Mouse (Mus musculus): ENCODE data around the gene Por. TPM values are rescaled to one million over a fixed set of nuclear protein-coding genes. Genes with fewer than 3 reads are reported as not detected.
A peak's percentile ranks its signal among the peaks of the same experiment; 100 is the strongest.

Gene Por
- total RNA-seq (2017), result 51.2 to 59.0 TPM (median 57.1 TPM) in 3 replicates

DNA sequence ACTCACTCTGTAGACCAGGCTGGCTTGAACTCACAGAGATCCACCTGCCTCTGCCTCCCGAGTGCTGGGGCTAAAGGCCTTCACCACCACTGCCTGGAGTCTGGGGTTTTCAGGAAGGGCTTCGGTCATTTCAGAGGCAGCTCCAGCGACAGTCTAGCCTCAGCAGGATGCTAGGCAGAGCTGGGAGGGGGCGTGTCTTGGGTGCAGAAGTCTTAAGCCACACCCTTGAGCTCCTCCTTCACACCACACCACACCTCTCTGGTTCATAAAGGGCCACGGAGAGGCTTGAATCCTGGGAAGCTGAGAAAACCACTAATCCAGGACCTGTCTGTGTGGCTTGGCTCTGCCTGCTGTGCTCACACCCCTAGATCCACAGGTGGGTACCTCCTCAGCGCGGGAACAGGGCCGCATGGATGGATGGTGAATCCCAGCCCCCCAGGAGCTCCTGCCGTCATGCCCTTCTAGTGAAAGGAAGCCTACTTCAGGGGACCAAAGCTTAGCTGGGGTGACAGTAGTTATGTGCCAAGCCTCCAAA lies at the start of gene Por:
Gene Por, plus strand, starts transcription at position 293 of the 535 bp plus-strand sequence.
- ATAC-seq (replicated peaks; ENCODE audit: insufficient number of reproducible peaks, low FRiP score, low TSS enrichment, poor library complexity, severe bottlenecking), result peak; percentile 83

- ATAC-seq (replicated peaks; ENCODE audit: insufficient number of reproducible peaks, low FRiP score, low TSS enrichment, poor library complexity, severe bottlenecking), result no peak
Measured at GRCm38 (mm10) chr5:135620526-135620925, 49.3 kb upstream of the Por start.

DNA sequence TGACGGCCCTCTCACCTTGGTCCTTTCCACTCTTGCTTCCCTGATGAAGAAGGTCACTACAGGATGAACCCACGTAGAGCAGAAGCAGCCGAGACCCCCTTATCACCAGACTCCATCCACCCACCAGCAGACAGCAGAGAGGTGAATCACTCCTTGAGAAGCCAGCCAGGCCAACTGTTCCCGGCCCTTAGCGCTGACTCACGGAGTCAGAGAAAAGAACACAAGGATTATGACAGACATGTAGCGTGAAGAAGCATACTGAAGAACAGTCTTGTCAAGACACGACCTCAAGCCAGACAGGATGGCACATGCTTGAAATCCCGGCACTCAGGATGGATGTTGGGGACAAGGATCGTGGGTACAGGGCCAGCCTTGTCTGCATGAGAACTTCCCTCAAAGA lies 48.1 kb upstream of the Por start:
- ATAC-seq (replicated peaks; ENCODE audit: insufficient number of reproducible peaks, low FRiP score, low TSS enrichment, poor library complexity, severe bottlenecking), result no peak

DNA sequence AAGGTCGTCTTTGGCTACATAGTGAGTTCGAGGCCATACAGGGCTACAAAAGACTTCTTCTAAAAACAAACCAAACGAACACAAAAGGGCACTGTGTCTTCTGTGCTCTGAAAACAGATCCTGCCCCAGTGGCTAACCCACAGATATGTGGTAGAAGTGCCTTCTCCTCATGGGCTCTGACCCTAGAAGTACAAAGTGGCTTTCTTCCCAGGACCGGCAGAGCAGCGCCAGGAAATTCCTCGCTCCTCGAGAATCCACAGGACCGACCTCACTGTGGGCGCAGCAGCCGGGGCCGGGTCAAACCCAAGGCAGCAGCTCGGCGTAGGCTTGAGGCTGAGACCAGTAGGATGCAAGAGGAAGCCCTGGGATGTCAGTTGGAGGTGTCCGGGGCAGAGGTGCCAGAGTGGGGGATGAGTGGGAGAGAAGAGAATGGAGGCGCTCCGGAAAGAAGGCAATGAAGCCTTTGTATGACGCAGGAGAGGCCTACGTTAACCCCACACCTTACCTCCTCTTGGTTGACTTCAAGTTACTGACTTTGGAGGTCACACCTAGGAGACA lies 46.7 kb upstream of the Por start:
- no peak for ATAC-seq (replicated peaks; ENCODE audit: insufficient number of reproducible peaks, low FRiP score, low TSS enrichment, poor library complexity, severe bottlenecking)

DNA sequence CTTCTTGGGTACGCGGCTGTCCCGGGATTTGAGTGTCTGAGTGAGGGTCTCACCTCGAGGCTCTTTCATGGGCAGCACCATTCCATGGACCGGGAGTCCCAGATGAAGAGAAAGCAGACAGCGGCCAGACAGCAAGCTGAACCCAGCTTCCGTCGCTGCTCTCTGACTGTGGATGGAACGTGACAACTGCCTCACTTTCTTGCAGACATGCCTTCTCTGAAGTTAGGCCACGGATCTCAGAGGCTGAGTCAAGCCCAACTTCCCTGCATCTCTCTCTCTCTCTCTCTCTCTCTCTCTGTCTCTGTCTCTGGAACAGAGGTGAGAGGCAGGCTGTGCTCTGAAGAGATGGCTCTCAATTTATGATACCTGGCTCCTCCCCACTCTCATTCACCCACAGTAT lies 40.9 kb upstream of the Por start:
- no peak for ATAC-seq (replicated peaks; ENCODE audit: insufficient number of reproducible peaks, low FRiP score, low TSS enrichment, poor library complexity, severe bottlenecking)

DNA sequence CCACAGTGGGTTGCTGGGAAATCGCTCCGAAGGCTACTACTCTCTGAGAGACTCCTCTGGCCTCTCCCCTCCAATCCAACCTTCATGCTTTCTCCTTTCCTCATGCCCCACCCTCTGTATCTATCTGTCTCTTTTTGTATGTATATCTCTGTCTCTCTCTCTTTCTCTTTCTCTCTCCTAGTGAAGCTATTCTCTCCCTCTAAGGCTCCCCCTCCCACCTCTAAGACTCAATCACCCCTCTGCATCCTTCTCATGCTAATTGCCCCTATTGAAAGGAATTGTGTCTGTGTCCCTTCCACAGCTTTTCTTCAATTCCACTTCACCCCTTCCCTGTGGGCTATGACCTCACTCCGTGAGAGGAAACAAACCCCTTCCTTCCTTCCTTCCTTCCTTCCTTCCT lies 40.4 kb upstream of the Por start:
- no peak for ATAC-seq (replicated peaks; ENCODE audit: insufficient number of reproducible peaks, low FRiP score, low TSS enrichment, poor library complexity, severe bottlenecking)

DNA sequence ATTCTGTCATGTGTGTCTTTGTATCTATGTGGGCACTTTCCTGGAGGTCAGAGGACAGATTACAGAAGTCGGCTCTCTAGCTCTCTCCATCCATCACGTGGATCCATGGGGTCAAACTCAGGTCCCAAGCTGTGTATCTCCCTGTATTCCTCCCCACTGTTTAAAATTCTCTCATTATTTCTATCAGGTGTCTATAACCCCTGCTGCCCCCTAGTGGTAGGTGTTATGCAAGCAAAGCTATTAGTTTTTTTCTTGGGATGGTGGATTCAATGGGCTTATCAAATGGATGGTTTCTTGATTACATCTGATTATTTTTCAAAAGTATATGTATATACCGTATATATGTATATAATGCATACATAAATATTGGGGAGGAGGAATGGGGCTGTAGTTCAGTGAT lies 39.2 kb upstream of the Por start:
- ATAC-seq (replicated peaks; ENCODE audit: insufficient number of reproducible peaks, low FRiP score, low TSS enrichment, poor library complexity, severe bottlenecking), result 0 out of 2 replicates have a peak, but pooled peaks have one; percentile 36

DNA sequence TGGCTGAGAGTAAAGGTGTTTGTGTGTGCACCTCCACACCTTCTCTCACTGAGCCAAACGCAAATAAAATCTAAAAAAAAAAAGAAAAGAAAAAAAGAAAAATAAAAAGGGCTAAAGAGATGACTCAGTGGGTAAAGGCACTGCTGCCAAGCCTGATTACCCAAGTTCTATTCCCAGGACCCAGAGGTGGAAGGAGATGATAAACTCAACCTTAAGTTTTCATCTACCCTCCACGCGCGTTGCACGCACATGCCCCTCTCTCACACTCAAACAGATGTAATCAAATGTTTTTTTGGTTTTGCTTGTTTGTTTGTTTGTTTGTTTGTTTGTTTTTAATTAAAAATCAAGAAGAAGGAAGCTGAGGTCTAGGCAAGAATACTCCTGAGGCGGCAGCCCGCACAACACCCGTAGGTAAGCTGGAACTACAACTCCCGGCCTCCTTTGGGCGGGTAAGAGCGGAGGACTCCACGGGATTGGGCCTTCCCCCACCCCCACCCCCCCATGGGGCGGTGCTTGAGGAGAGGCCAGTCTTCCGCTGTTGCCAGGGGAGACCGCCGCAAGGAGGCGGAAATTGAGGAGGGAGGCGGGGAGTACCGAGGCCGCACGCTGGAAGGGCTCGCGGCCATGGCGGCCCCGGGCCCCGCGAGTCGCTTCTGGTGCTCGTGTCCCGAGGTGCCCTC lies 37.6 kb upstream of the Por start, which contains the start of gene Rhbdd2:
Gene Rhbdd2, plus strand, starts transcription at position 502 of the 680 bp plus-strand sequence.
- peak; percentile 97 for ATAC-seq (replicated peaks; ENCODE audit: insufficient number of reproducible peaks, low FRiP score, low TSS enrichment, poor library complexity, severe bottlenecking)

DNA sequence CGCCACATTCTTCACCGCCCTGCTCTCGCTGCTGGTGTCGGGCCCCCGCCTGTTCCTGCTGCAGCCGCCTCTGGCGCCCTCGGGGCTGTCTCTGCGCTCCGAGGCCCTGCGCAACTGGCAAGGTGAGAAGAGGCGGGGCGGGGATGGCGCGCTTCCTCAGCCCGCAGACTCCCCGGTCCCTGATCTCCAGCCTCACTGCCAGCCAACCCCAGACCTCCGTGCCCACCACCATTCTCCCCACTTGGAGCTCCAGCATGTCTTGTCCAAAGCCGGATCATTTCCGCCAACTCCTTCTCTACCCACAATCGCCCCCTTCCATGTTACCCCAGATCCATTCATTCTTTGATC lies 37.1 kb upstream of the Por start:
- ATAC-seq (replicated peaks; ENCODE audit: insufficient number of reproducible peaks, low FRiP score, low TSS enrichment, poor library complexity, severe bottlenecking), result 0 out of 2 replicates have a peak, but pooled peaks have one; percentile 41

GRCm38 (mm10) chr5:135639760-135640458 lies 29.9 kb upstream of the Por start:
- no peak for ATAC-seq (replicated peaks; ENCODE audit: insufficient number of reproducible peaks, low FRiP score, low TSS enrichment, poor library complexity, severe bottlenecking)

DNA sequence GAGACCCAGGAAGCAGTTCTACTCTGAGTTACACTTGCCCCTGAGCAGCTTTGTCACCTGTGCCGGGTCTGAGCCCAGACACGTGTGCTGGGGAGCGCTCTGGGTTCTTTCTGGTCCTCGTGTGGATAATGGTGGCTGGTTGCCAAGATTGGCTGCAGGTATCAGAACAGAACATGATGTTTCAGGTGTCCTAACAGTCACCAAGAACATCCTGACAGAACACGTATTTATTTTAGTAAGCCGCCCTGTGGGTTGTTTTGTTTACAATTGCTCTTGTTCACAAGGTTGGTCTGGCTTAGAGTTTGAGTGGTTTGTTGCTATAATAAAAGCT lies 29.4 kb upstream of the Por start:
- no peak for ATAC-seq (replicated peaks; ENCODE audit: insufficient number of reproducible peaks, low FRiP score, low TSS enrichment, poor library complexity, severe bottlenecking)

DNA sequence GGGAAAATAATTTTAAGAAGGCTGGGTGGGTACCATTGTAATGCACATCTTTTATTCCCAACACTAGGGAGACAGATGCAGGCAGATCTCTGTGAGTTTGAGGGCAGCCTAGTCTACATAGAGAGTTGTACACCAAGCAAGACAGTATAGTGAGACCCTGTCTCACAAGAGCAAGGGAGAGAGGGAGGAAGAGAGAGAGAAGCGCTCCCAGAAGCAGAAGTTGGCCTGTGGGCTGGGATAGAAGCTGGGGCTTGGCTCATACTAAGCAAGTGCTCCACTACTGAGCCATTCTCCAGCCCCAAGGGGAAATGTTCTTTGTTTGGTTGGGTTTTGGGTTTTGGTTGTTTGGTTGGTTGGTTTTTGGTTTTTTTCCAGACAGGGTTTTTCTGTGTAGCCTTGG lies 28.8 kb upstream of the Por start:
- no peak for ATAC-seq (replicated peaks; ENCODE audit: insufficient number of reproducible peaks, low FRiP score, low TSS enrichment, poor library complexity, severe bottlenecking)

GRCm38 (mm10) chr5:135642686-135643551 lies 26.9 kb upstream of the Por start:
- ATAC-seq (replicated peaks; ENCODE audit: insufficient number of reproducible peaks, low FRiP score, low TSS enrichment, poor library complexity, severe bottlenecking), result no peak

GRCm38 (mm10) chr5:135643552-135643842 lies 26.3 kb upstream of the Por start:
- ATAC-seq (replicated peaks; ENCODE audit: insufficient number of reproducible peaks, low FRiP score, low TSS enrichment, poor library complexity, severe bottlenecking), result no peak

DNA sequence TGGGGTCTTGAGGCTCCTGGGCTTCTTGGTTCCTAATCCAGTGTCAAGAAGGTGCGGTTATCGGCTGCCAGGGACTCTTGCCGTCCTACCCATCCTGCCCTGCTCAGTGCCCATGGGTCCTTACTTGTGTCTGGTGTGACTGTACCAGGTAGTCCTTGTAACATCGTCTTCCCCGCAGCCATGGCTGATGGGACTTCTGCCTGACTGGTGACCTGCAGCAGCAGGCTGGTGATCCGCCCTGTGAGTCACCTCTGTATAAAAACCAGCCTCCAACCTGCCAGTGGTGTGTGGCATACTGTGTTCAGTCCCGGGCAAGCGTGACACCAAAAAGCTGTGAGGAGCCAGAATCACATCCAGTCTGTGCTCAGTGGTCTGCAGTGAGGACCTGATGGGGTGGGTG lies 26.0 kb upstream of the Por start:
- no peak for ATAC-seq (replicated peaks; ENCODE audit: insufficient number of reproducible peaks, low FRiP score, low TSS enrichment, poor library complexity, severe bottlenecking)

DNA sequence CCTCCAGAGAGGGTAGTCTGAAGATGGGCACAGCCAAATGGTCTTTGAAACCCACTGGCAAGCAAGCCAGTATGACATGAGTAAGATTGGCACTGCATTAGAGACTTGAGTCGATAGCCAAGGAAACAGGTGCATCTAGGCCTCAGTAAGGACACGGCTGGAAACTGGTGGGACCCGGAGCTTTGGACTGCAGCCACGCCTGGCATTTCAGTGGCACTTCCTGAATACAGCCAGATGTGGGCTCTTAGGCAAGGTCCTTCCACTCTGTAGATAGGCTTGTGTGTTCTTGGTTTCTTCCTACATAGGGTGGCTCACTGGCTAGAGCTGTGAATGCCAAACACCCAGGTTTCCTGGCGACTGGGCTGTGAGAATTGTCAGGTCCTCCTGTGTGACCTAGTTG lies 24.5 kb upstream of the Por start:
- ATAC-seq (replicated peaks; ENCODE audit: insufficient number of reproducible peaks, low FRiP score, low TSS enrichment, poor library complexity, severe bottlenecking), result no peak

DNA sequence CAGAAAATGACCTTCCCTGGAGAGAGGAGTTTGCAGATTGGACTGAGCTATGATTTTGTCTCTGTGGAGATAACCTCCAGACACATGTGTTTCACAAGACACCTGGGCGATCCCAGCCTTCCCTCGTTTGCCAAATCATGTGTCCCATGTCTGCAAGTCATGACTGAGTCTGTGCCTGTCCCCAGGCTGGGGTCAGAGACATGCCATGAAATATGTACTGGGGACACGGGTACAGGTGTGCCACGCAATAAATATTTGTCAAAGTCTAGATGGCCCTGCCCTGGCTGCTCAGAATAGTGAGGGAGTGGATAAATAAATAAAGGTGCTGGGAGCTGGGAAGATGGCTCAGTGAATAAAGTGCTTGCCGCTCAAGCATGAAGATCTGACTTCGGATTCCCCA lies 23.8 kb upstream of the Por start:
- ATAC-seq (replicated peaks; ENCODE audit: insufficient number of reproducible peaks, low FRiP score, low TSS enrichment, poor library complexity, severe bottlenecking), result no peak

DNA sequence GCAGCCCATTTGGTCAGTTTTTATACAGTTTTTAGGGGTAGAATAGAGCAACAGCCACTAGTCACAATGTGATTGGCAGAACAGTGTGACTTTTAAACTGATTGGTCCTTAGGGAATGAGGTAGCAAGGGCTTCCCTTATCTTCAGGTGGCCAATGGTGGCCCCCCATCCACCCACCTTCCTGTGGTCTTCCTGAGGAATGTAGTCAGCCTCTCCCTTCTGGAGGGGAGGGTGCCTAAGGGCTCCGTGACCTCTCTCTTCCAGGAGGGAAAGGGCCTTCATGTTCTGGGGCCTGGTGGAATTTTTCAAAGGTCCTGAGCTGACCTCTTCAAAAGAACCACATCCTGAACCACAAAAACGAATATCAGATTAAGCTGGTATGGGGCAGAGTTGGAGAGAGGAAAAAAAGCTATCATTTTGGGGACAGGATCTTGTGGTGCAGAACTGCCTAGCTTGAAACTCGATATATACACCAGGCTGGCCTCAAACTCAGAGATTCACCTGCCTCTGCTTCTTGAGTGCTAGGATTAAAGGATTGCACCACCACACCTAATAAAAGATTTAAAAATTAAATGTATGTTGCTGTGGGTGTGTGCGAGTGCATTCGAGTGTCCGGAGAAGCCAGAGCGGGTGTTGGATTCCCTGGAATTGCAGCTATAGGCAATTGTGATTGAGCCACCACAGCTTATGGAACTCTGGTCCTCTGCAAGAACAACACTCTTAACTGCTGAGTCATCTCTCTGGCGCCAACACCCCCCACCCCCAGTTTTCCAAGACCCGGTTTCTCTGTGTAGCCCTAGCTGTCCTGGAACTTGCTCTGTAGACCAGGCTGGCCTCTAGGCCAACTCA lies 21.1 kb upstream of the Por start:
- ATAC-seq (replicated peaks; ENCODE audit: insufficient number of reproducible peaks, low FRiP score, low TSS enrichment, poor library complexity, severe bottlenecking), result no peak

- ATAC-seq (replicated peaks; ENCODE audit: insufficient number of reproducible peaks, low FRiP score, low TSS enrichment, poor library complexity, severe bottlenecking), result no peak
Measured at GRCm38 (mm10) chr5:135649309-135649633, 20.6 kb upstream of the Por start.
